Mouse (Mus musculus) urinary bladder, postnatal 36 days (tissue): ENCODE results near the gene D430042O09Rik.
A peak's percentile ranks its signal among the peaks of the same experiment; 100 is the strongest.

Experiments used
- DNase-seq, 2 experiments: peaks; one replicate each; pipeline ENCODE4 v3.0.0; 2022; ENCODE audit warnings: low spot score in 2 of 2, mixed read lengths in 1 of 2

D430042O09Rik gene

GRCm38 (mm10) chr7:125806571-125806970, 98.9 kb downstream of the D430042O09Rik start:
- no peak for DNase-seq

GRCm38 (mm10) chr7:125808210-125808609, 100.5 kb downstream of the D430042O09Rik start:
- no peak for DNase-seq

GRCm38 (mm10) chr7:125812721-125813120, 105.0 kb downstream of the D430042O09Rik start:
- DNase-seq = no peak

- no peak for DNase-seq
Observed at GRCm38 (mm10) chr7:125815733-125816132, 108.0 kb downstream of the D430042O09Rik start.

- DNase-seq = no peak
Observed at GRCm38 (mm10) chr7:125818301-125818712, 110.6 kb downstream of the D430042O09Rik start.

- no peak for DNase-seq
Observed at GRCm38 (mm10) chr7:125820233-125820632, 112.5 kb downstream of the D430042O09Rik start.

- DNase-seq = no peak
Observed at GRCm38 (mm10) chr7:125826425-125826824, 118.7 kb downstream of the D430042O09Rik start.

- no peak for DNase-seq
Observed at GRCm38 (mm10) chr7:125826887-125827286, 119.2 kb downstream of the D430042O09Rik start.

- DNase-seq = peak; percentile 4 to 8
Observed at GRCm38 (mm10) chr7:125827420-125827819, 119.7 kb downstream of the D430042O09Rik start.

- no peak for DNase-seq
Observed at GRCm38 (mm10) chr7:125828561-125828960, 120.9 kb downstream of the D430042O09Rik start.

- no peak for DNase-seq
Observed at GRCm38 (mm10) chr7:125829121-125829666, 121.5 kb downstream of the D430042O09Rik start.

GRCm38 (mm10) chr7:125832767-125833166, 125.1 kb downstream of the D430042O09Rik start:
- no peak for DNase-seq

GRCm38 (mm10) chr7:125833471-125833870, 125.8 kb downstream of the D430042O09Rik start:
- no peak for DNase-seq

GRCm38 (mm10) chr7:125838078-125838742, 130.5 kb downstream of the D430042O09Rik start:
- no peak for DNase-seq

- DNase-seq = no peak
Observed at GRCm38 (mm10) chr7:125845611-125846010, 137.9 kb downstream of the D430042O09Rik start.

- no peak for DNase-seq
Observed at GRCm38 (mm10) chr7:125846866-125847527, 139.3 kb downstream of the D430042O09Rik start.

- DNase-seq = no peak
Observed at GRCm38 (mm10) chr7:125847528-125847866, 139.8 kb downstream of the D430042O09Rik start.

GRCm38 (mm10) chr7:125859564-125859963, 151.9 kb downstream of the D430042O09Rik start:
- DNase-seq = no peak

GRCm38 (mm10) chr7:125860421-125860820, 152.7 kb downstream of the D430042O09Rik start:
- no peak for DNase-seq

GRCm38 (mm10) chr7:125864026-125864425, 156.3 kb downstream of the D430042O09Rik start:
- DNase-seq = no peak

- no peak for DNase-seq
Observed at GRCm38 (mm10) chr7:125865234-125865633, 157.5 kb downstream of the D430042O09Rik start.

- DNase-seq = no peak
Observed at GRCm38 (mm10) chr7:125868570-125868969, 160.9 kb downstream of the D430042O09Rik start.
